Mouse (Mus musculus): ENCODE results near the gene Atf2.

- TF ChIP-seq GATA2 (IDR thresholded peaks at IDR 0.05; ENCODE audit: borderline replicate concordance, low read depth, low read length) (no peak), CTCF (IDR thresholded peaks at IDR 0.05; ENCODE audit: low read depth, low read length) (no peak)
These were observed 8.7 kb upstream of the Atf2 start for GRCm38 (mm10) chr2:73901169-73901568.
